Mouse (Mus musculus) ES-E14 (cell line): Measurements from ENCODE around the gene Med15. TPM values are rescaled to one million over a fixed set of nuclear protein-coding genes. Genes with fewer than 3 reads are reported as not detected.

Source experiments
- DNase-seq: peaks from one replicate; pipeline ENCODE4 v3.0.0-alpha.2; 2013; ENCODE audit warnings: low read depth, low spot score
- H3K27ac ChIP-seq: 2 replicates; pipeline ENCODE4 v1.5.1; 2012; ENCODE audit warnings: low read depth, mild to moderate bottlenecking, low read length, moderate library complexity, mixed read lengths; ENCODE audit not compliant: poor library complexity, insufficient read depth, severe bottlenecking
- H3K36me3 ChIP-seq: 2 replicates; pipeline ENCODE4 v1.6.1; 2012; ENCODE audit warnings: mild to moderate bottlenecking, low read length, moderate library complexity, mixed read lengths; ENCODE audit not compliant: control insufficient read depth, poor library complexity, insufficient read depth, severe bottlenecking
- H3K4me1 ChIP-seq, 2 experiments: fragments of 150-350 bp in 1 of 2; sonication (generic) in 1 of 2; 2 replicates each; pipeline ENCODE4 v1.6.1; 2012; ENCODE audit warnings: low read length in 2 of 2, mild to moderate bottlenecking in 1 of 2, mixed read lengths in 1 of 2; ENCODE audit not compliant: control insufficient read depth in 2 of 2, insufficient read depth in 2 of 2, poor library complexity in 1 of 2
- H3K4me3 ChIP-seq, 2 experiments: fragments of 150-350 bp in 1 of 2; sonication (generic) in 1 of 2; 2 replicates each; pipeline ENCODE4 v1.5.1; 2012; ENCODE audit warnings: low read length in 2 of 2, low read depth in 1 of 2, mild to moderate bottlenecking in 1 of 2, mixed read lengths in 1 of 2; ENCODE audit not compliant: insufficient read depth in 1 of 2, poor library complexity in 1 of 2, severe bottlenecking in 1 of 2
- H3K9ac ChIP-seq: 2 replicates; pipeline ENCODE4 v1.6.1; 2012; ENCODE audit warnings: low read depth, mild to moderate bottlenecking, low read length, mixed read lengths; ENCODE audit not compliant: poor library complexity, insufficient read depth, severe bottlenecking
- H3K9me3 ChIP-seq: fragments of 150-350 bp; sonication (generic); 2 replicates; pipeline ENCODE4 v1.6.1; 2012; ENCODE audit warnings: low read depth, mild to moderate bottlenecking, low read length; ENCODE audit not compliant: control insufficient read depth, insufficient read depth
- CHD2 ChIP-seq: IDR thresholded peaks from 2 replicates; pipeline ENCODE4 v1.6.1; 2014; ENCODE audit warnings: mild to moderate bottlenecking, low read depth, low read length, inconsistent platforms
- HCFC1 ChIP-seq: IDR thresholded peaks from 2 replicates; pipeline ENCODE4 v1.6.1; 2012; ENCODE audit warnings: low read length, inconsistent platforms, borderline replicate concordance; ENCODE audit not compliant: insufficient read depth
- MAFK ChIP-seq: IDR thresholded peaks from 2 replicates; pipeline ENCODE4 v1.6.1; 2014; ENCODE audit warnings: mild to moderate bottlenecking, low read depth, low read length, inconsistent platforms; ENCODE audit not compliant: insufficient read depth
- ZC3H11A ChIP-seq: IDR thresholded peaks from 2 replicates; pipeline ENCODE4 v1.6.1; 2012; ENCODE audit warnings: low read depth, mild to moderate bottlenecking, inconsistent platforms, low read length, borderline replicate concordance
- ZNF384 ChIP-seq: IDR thresholded peaks from 2 replicates; pipeline ENCODE4 v1.6.1; 2012; ENCODE audit warnings: low read depth, low read length, inconsistent platforms
- in situ Hi-C, 2 experiments: fragments of 600-800 bp; cut with MboI; formaldehyde crosslinking; loops; one replicate each; pipeline ENCODE4 v1.15.1; 2025; ENCODE audit warnings: low sequenced_read_pairs in 2 of 2, inconsistent platforms in 1 of 2; ENCODE audit not compliant: unreplicated experiment in 2 of 2
- total RNA-seq: library from RNA; depleted of rRNA; stranded (reverse); fragments of 300-350 nt; gene quantifications from 2 replicates; pipeline ENCODE4 v1.2.3, GENCODE M21; 2012

The Med15 gene
- total RNA-seq, 1 experiment: 32.7 TPM

- in situ Hi-C loops: no loop called here
- no peak for DNase-seq
- Histone ChIP-seq H3K4me1 (peaks cover 2 to 8% of the 10 kb centered on the region in 2 experiments; a peak in 2 of 4 replicates), H3K9me3 (no peaks in the 10 kb centered on the region), H3K4me3 (peak overlapping the region in 1 of 2 experiments; percentile 87; a peak in 2 of 4 replicates), H3K9ac (no peak overlapping the region), H3K36me3 (no peaks in the 10 kb centered on the region), H3K27ac (no peak overlapping the region)
- TF ChIP-seq MAFK (no peak), CHD2 (no peak), HCFC1 (no peak)
Measured at GRCm38 (mm10) chr16:17723325-17723626, 9.4 kb downstream of the Med15 start.

GRCm38 (mm10) chr16:17722461-17723324 lies 10.0 kb downstream of the Med15 start:
- Histone ChIP-seq H3K9ac (peak overlapping the region; percentile 82), H3K36me3 (no peaks in the 10 kb centered on the region), H3K4me1 (peaks cover 2 to 8% of the 10 kb centered on the region in 2 experiments; a peak in 2 of 4 replicates), H3K4me3 (peak overlapping the region; percentile 76 to 87), H3K9me3 (no peaks in the 10 kb centered on the region), H3K27ac (0 out of 2 replicates have a peak overlapping the region, but pooled peaks have one; percentile 15)
- in situ Hi-C loops: no loop called here
- peak; percentile 78 for TF ChIP-seq HCFC1
- TF ChIP-seq CHD2: no peak
- no peak for TF ChIP-seq MAFK
- no peak for TF ChIP-seq ZNF384
- peak; percentile 78 for DNase-seq

- TF ChIP-seq HCFC1 (no peak), ZNF384 (no peak), ZC3H11A (no peak), MAFK (no peak), CHD2 (no peak)
- Histone ChIP-seq H3K36me3 (no peaks in the 10 kb centered on the region), H3K9ac (peak overlapping the region; percentile 82), H3K27ac (no peak overlapping the region), H3K9me3 (no peaks in the 10 kb centered on the region), H3K4me3 (peak overlapping the region; percentile 76 to 87), H3K4me1 (peaks cover under 1 to 8% of the 10 kb centered on the region in 2 experiments; a peak in 2 of 4 replicates)
- no peak for DNase-seq
- in situ Hi-C loops: no loop called here
Measured at GRCm38 (mm10) chr16:17721822-17722460, 10.8 kb downstream of the Med15 start.

- Histone ChIP-seq H3K9me3 (no peaks in the 10 kb centered on the region), H3K4me1 (peaks cover 0 to 8% of the 10 kb centered on the region in 2 experiments; a peak in 2 of 4 replicates), H3K36me3 (no peaks in the 10 kb centered on the region), H3K4me3 (peak overlapping the region in 1 of 2 experiments; percentile 87; a peak in 2 of 4 replicates), H3K9ac (peak overlapping the region; percentile 36), H3K27ac (no peak overlapping the region)
- TF ChIP-seq ZC3H11A (no peak), HCFC1 (no peak), ZNF384 (no peak), MAFK (no peak)
- no peak for DNase-seq
- in situ Hi-C loops: no loop called here
Measured at GRCm38 (mm10) chr16:17721114-17721808, 11.4 kb downstream of the Med15 start.
